Mouse (Mus musculus) adrenal gland, adult 2 months (tissue): Measurements from ENCODE around the gene Zfp423. TPM values are rescaled to one million over a fixed set of nuclear protein-coding genes. Genes with fewer than 3 reads are reported as not detected.

Experiments
- DNase-seq: peaks from one replicate; pipeline ENCODE4 v3.0.0; 2021
- polyA plus RNA-seq: library from polyadenylated mRNA; depleted of rRNA; stranded (reverse); fragments of >200 nt; gene quantifications from 2 replicates; pipeline ENCODE4 v1.2.3, GENCODE M21; 2012
- total RNA-seq, 2 experiments: library from RNA; stranded (reverse); gene quantifications; 2 replicates each; pipeline ENCODE4 v1.2.3; 2021

Zfp423 gene
- total and polyA plus RNA-seq, 3 experiments: 17.5 to 28.1 (median 21.4) TPM

DNA sequence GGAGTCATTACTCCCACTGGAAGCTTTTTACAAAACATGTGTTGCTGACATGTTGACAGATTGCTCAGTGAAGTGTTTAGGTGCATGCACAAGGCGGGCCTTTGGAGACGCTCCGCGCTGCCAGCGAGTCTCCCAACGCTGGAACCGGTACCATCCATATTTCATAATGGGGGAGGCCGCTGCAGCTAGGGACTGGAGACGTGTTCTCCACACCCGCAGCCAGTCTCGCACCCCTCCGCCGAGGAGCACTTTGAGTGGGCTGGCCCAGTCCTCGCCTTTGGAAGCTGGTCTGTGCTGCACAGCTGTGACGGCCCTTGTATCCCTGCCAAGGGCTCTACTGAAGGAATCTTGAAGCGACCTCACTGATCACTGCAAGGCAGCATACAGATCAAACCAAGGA is 122.5 kb downstream of the Zfp423 start:
- peak; percentile 12 for DNase-seq

DNA sequence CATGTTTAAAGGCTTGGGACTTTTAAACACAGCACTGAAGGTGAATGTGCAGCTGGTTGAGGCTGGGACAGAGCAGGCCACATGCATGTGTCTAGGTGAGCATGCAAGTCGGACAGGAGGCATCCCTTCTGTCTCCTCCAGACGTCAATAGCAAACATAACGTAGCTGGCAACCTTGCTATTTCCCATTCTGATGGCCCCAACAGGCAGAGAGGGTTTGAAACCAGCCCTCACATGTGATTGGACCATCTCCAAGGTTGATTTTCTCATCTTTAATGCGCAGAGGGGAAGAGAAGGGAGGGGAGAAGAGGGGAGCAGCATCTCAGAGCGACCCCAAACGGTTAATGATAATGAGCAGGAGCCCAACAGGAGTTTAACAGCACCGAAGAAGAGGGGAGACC is 123.5 kb downstream of the Zfp423 start:
- no peak for DNase-seq

- no peak for DNase-seq
These were observed 124.0 kb downstream of the Zfp423 start for GRCm38 (mm10) chr8:87835411-87835821.

DNA sequence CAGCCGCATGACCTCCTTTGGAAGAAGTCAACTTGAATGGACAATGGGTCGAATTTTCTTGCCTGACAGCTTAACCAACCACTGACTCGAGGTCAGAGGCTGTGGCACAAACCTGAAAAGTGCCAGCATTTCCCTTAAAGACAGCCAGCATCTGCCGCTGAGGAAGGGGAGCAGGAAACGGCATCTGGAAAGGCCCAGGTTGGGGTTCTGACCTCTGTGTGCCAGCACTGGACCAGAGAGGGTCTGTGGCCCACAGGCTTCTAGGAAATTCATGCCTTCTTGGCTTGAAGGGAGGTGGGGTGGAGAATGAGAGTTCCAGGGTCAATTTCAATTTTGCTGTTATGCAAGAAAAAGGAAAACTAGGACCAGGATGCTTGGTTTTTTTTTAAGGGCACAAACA is 124.7 kb downstream of the Zfp423 start:
- no peak for DNase-seq

GRCm38 (mm10) chr8:87833841-87834620 is 125.4 kb downstream of the Zfp423 start:
- peak; percentile 42 for DNase-seq

- DNase-seq: peak; percentile 14
These were observed 126.1 kb downstream of the Zfp423 start for GRCm38 (mm10) chr8:87833339-87833738.

GRCm38 (mm10) chr8:87832381-87833325 is 126.7 kb downstream of the Zfp423 start:
- no peak for DNase-seq

DNA sequence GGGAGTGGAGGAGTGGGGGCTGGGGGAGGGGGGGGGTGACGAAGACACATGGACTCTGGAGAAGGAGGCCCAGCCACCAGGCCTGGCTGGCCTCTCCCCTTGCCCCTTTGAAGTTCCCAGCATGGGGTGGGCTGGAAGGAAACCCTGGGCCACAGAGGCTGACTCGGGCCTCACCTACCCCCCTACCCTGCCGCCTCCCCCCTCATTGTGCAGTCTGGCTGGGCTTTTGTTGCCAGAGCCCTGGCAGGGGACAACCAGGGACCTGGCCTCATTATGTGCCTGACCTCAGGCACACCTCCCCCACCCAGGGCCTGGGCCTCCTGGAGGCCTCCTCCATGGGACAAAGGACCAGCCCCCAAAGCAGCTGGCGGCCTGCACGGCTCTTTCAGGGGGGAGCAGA is 127.8 kb downstream of the Zfp423 start:
- DNase-seq: no peak

GRCm38 (mm10) chr8:87831116-87831515 is 128.3 kb downstream of the Zfp423 start:
- DNase-seq: no peak

DNA sequence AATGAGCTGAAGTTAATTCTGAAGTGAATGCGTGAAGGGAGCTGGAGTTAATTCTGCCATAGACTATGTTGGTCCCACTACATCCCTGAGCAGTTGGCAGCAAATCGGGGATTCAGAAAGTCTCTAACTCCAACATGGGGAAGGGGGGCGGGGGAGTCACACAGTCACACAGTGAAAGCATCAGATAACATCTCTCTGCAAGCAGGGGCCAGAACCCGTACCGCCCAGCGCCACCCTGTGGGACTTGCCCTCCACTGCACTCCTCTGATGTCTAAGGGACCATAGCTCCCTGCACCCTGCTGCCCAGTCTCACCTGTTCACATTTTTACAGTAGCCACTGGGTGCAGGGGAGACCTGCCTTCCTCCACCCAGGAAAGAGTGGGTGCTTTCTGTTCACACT is 129.2 kb downstream of the Zfp423 start:
- no peak for DNase-seq

DNA sequence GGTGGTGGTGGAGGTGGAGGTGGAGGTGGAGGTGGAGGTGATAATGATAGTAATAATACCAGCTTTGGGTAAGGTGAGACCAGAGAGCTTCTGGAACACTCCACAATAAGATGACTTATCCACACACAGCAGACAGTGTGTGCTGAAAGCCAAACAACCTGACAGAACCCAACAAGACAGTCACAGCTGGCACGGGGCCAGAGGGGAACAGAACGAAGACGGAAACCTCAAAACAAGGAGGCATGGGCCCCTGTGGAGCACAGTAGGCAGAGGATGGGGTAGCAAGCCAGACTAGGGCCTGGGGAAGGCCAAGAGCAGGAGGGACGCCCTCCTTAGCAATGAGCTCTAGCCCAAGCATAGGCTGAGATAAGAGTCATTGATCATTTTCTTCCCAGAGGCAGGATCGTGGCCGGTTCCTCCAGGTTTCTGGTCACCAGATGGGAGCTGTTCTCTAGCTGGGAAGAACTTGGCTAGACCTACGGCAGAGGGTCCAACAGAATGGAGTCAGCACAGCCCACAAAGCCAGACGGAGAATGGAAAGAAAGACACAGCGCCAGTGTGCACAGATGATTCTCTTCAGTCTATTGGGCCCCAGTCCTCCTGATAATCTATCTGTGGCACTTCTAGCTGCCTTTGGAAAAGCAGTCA is 133.3 kb downstream of the Zfp423 start:
- no peak for DNase-seq

GRCm38 (mm10) chr8:87823172-87823571 is 136.2 kb downstream of the Zfp423 start:
- no peak for DNase-seq

GRCm38 (mm10) chr8:87822690-87823089 is 136.7 kb downstream of the Zfp423 start:
- no peak for DNase-seq

- DNase-seq: no peak
These were observed 137.2 kb downstream of the Zfp423 start for GRCm38 (mm10) chr8:87822175-87822574.

- no peak for DNase-seq
These were observed 137.7 kb downstream of the Zfp423 start for GRCm38 (mm10) chr8:87821655-87822054.

DNA sequence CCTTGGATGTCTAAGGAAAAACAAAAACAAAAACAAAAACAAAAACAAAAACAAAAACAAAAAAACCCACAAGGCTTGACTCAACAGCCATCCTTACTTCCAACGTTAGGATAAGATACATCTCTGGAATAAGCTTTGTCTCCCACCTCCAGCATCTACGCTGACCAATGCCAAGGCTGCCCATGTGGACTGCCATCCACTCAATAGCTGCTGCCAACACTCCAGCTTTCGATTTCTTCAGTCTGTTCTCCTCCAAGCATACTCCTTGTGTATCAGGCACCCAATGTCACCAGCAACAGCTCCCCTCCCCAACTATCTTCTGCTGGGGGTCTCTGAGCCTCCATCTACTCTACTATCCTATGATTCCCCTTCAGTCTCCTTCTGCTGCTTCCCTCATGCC is 140.1 kb downstream of the Zfp423 start:
- DNase-seq: no peak

DNA sequence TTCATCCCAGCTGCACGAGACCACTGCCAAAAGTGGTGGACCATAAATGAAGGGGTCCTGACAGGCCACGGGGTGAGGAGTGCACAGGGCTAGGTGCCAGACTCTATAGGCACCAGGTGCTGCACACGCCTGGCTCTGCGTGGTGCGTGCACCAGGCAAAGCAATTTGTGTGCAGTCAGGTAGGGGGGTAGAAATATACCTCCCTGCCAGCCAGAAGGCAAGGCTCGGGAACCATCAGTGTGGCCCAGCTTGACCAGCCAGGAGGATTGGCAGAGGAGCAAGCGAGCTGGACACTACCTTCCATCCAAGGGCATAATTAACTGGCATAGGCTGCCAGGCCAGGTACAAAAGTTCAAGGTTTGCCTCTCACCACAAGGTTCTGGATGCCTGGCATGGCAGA is 140.9 kb downstream of the Zfp423 start:
- no peak for DNase-seq

DNA sequence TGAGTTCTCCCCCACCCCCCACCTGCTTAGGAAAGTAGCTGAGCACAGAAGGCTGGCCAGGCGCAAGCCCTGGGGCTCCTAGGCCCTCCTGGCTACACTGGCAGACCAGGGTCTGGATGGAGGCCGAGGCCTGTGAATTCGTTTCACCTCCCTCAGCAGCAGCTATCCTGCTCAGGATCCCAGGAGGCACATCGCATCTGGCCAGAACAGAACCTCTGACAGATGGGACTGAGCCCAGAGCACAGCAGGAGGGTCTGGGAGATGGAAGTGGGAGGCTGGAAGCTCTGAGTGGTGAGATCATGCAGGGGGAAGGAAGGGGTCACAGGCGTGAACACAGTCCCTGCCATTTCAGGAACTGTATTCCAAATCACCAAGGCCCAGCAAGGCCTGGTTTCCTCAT is 143.3 kb downstream of the Zfp423 start:
- no peak for DNase-seq

DNA sequence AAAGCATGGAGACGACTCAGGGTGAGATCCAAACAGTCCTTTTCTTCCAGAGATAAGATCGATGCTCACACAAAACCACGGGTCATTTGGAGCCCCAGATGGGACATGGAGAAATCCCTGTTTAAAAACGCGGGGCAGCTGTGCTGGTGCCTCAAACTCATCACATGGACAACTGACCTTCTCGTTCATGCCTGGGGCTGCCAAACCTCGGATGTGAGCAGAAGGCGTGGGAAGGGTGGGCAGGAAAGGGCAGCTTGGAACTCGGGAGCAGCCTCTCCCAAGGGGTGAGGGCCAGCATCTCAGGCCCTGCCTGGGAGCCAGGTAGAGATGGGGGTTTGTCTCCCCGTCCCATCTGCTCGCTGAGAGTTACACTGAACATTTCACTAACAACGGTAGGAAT is 146.7 kb downstream of the Zfp423 start:
- no peak for DNase-seq

DNA sequence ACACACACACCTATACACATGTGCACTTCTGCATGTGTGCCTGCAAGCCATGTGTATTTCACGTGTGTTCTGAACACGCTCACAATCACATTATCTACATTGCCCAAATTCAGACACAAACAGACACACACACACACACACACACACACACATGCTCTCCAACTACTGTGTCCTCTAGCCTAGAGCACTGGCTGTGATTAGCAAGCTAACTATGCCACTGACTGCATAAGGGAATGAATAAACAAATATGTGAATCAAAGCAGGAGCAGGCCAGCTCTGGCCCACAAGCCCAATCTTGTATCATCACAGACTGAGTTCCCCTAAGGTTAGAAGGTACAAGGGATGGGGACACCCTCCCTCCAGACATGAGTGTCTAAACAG is 147.3 kb downstream of the Zfp423 start:
- no peak for DNase-seq

DNA sequence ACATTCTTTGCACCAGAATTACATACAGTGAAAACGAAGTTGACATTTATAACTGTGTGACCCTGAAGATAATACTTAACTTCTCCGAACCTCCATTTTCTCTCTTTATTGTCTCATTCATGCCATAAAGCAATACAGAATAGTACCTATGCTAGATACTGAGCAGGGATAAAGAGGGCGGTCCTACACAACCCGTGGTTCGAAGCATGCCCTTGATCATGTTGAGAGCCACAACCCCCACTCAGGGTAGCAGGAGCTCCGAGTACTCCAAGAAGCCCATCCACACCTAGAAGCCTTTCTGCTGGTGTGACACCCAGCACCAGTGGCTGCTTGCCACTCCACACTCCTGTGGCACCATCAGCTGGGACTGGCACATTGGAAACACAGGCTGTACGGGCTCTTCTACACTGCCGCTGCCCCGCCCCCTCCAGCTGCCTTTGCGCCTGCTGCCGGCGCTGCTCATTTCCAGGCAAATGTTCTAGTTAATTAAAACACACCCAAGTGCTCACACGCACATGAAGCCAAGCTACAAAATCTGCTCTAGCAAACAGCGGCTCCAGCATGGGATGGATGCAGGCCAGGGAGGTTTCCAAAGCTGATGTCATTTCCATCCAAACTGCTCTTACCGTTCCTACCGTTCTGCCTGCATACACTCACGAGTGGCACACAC is 147.9 kb downstream of the Zfp423 start:
- DNase-seq: peak; percentile 25

DNA sequence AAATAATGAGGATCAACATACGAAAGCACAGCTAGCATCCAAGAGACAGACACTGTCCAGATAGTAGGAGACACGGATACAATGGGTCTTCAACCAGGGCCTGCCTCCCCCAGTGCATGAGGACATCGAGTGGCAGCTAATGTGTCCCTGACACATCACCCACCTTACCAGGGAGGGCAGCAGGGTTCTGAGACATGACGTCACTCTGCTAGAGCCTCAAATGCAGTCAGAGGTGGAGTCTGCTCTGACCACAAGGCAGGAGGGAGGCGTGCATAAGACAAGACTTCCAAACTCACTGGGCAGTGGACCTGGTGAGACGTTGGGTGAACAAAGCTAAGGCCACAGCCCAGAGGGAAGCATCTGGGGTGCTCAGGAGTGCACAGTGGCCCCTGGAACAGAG is 148.6 kb downstream of the Zfp423 start:
- no peak for DNase-seq
